Mouse (Mus musculus): ENCODE measurements around the gene Pax4. TPM values are rescaled to one million over a fixed set of nuclear protein-coding genes. Genes with fewer than 3 reads are reported as not detected.

The Pax4 gene
- polyA plus RNA-seq, 1 experiment from 2014 or later = not detected

DNA sequence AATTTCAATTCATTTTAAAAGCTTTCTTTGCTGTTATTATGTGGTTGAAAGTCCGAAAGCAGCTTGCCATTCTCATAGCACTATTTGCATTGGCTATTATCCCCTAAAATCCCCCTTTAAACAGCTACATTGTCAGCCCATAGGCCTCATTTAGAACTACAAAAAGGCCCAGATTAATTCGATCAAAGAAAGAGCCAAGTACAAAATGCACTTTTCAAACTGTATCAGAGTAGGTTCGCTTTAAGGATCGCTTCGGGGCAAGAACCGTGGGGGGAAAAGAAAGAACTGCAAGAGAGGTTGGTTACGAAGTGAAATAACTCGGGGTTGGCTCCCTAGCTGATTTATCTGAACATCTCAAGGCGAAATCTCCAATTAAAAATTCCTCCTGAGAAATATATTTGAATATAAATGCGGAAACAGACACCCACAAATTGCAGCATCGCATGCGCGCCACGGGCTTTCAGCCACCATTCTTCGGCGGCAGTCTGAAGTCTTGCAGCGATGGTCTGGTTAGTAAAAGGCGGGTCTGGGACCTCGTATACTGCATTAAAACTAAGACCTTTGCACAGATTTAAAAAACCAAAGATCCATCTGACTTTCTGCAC lies 52.2 kb downstream of the Pax4 start:
- Histone ChIP-seq H3K4me2 (replicated peaks) (peak overlapping the region; percentile 89), H3K36me3 (no peaks in the 10 kb centered on the region)
- no peak for ATAC-seq (ENCODE audit: insufficient number of reproducible peaks, low FRiP score, low TSS enrichment, low read depth)

DNA sequence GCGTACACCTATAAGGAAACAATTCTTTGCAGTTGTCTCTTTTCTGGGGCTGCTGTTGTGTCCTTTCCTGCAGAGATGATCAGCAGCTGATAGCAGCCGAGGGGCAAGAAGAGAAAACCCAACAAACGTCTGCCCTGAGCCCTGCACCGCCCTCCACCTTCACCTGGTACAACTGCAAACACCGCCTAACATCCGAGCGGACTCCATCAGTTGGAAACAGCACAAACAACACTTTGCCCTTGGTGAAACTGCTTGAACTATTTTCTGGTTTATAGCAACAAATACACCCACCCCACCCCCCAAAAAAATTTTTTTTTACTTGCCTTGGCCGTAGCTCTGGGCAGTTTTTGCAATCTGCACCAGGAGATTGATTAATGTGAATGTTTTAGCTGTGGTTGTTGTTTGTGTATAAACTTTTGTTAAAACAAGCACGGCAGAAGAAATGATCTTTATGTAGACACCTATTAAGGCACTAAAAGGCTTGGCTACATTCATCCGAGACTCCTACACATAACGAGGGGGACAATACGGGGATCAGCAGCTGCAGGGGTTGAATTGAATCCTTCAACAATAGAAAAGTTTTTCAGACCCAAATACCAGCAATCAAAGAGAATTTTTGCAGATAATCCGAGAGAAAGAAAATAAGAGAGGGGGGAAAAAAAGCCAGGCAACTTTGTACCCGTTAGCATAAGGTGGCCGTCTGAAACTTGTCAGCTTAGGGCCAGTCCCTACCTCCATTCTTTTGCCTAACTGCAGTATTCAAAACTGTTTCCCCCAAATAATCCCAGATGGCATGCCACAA lies 52.9 kb downstream of the Pax4 start:
- H3K4me1 ChIP-seq = peaks cover 6% of the 10 kb centered on the region; the same call in 1 of the 2 replicates
- H3K9ac ChIP-seq = no peak overlapping the region
- no peaks in the 10 kb centered on the region for H3K36me3 ChIP-seq
- H3K4me3 ChIP-seq (replicated peaks) = peak overlapping the region; percentile 45; the same call in 1 of the 2 replicates
- ATAC-seq (ENCODE audit: insufficient number of reproducible peaks, low FRiP score, low TSS enrichment, low read depth) = no peak
- peaks cover 3% of the 10 kb centered on the region; the same call in 1 of the 2 replicates for H3K9me3 ChIP-seq (replicated peaks)
- no peak overlapping the region for H3K27ac ChIP-seq (replicated peaks)
- peak overlapping the region; percentile 89; the same call in 1 of the 2 replicates for H3K4me2 ChIP-seq (replicated peaks)
- H3K27me3 ChIP-seq = peaks cover 25% of the 10 kb centered on the region
- WGBS = 29% methylated on average over 15 of the region's 15 CpGs

More for the DNA sequence above, 52.2 kb downstream of the Pax4 start:
- H3K27ac ChIP-seq (replicated peaks) = no peak overlapping the region
- peaks cover 6% of the 10 kb centered on the region; the same call in 1 of the 2 replicates for H3K4me1 ChIP-seq
- H3K27me3 ChIP-seq = peaks cover 25% of the 10 kb centered on the region
- no peak overlapping the region for H3K9ac ChIP-seq
- 2% methylated on average over 19 of the region's 19 CpGs for WGBS
- peak overlapping the region; percentile 45 for H3K4me3 ChIP-seq (replicated peaks)
- H3K9me3 ChIP-seq (replicated peaks) = peaks cover 3% of the 10 kb centered on the region; the same call in 1 of the 2 replicates

Other genes starting within 250 kb of the Pax4 start
- 20.6 and 23.3 TPM in 2 replicates for gene Zfp800, start 51.3 kb downstream of the Pax4 start, polyA plus RNA-seq (2015; fragmentation: Nextera tagmentation; extraction: Ambion mirVana)
- 419 and 430 TPM in 2 replicates for gene Arf5, start 25.8 kb downstream of the Pax4 start, polyA plus RNA-seq (2015; fragmentation: Nextera tagmentation; extraction: Ambion mirVana)
- gene Fscn3, start 21.6 kb downstream of the Pax4 start, polyA plus RNA-seq (2015; fragmentation: Nextera tagmentation; extraction: Ambion mirVana) = not detected in 2 replicates
- gene Gcc1, start 21.0 kb downstream of the Pax4 start, polyA plus RNA-seq (2015; fragmentation: Nextera tagmentation; extraction: Ambion mirVana) = 9.6 and 10.5 TPM in 2 replicates
- 112 TPM in 2 replicates for gene Snd1, start 25.8 kb upstream of the Pax4 start, polyA plus RNA-seq (2015; fragmentation: Nextera tagmentation; extraction: Ambion mirVana)

Data from embryonic facial prominence, embryonic 15.5 days (tissue).